Mouse (Mus musculus) heart, embryonic 12.5 days (tissue): ENCODE measurements around the gene Sbk3. TPM values are rescaled to one million over a fixed set of nuclear protein-coding genes. Genes with fewer than 3 reads are reported as not detected.

Experiments used
- ATAC-seq: fragments of 200-750 bp; cut with Nextera tagmentation; 2 replicates; pipeline ENCODE4 v1.8.0; 2017; ENCODE audit warnings: moderate TSS enrichment, moderate library complexity; ENCODE audit not compliant: insufficient number of reproducible peaks, low FRiP score
- H3K27ac ChIP-seq: fragments of 300-500 bp; sonication (generic); 2 replicates; pipeline ENCODE4 v1.5.1; 2016; ENCODE audit warnings: mild to moderate bottlenecking, moderate library complexity; ENCODE audit not compliant: poor library complexity, severe bottlenecking
- H3K27me3 ChIP-seq: fragments of 300-500 bp; sonication (generic); replicated peaks from 2 replicates; pipeline ENCODE4 v1.6.1; 2016; ENCODE audit warnings: mild to moderate bottlenecking, moderate library complexity
- H3K36me3 ChIP-seq: fragments of 300-500 bp; sonication (generic); 2 replicates; pipeline ENCODE4 v1.6.1; 2016; ENCODE audit warnings: mild to moderate bottlenecking, moderate library complexity
- H3K4me1 ChIP-seq: fragments of 300-500 bp; sonication (generic); replicated peaks from 2 replicates; pipeline ENCODE4 v1.6.1; 2016; ENCODE audit warnings: mild to moderate bottlenecking
- H3K4me2 ChIP-seq: fragments of 300-500 bp; sonication (generic); 2 replicates; pipeline ENCODE4 v1.6.1; 2016; ENCODE audit warnings: mild to moderate bottlenecking, moderate library complexity
- H3K4me3 ChIP-seq: fragments of 300-500 bp; sonication (generic); 2 replicates; pipeline ENCODE4 v1.5.1; 2016; ENCODE audit warnings: mild to moderate bottlenecking
- H3K9ac ChIP-seq: fragments of 300-500 bp; sonication (generic); 2 replicates; pipeline ENCODE4 v1.6.1; 2016; ENCODE audit warnings: mild to moderate bottlenecking, moderate library complexity
- H3K9me3 ChIP-seq: fragments of 300-500 bp; sonication (generic); replicated peaks from 2 replicates; pipeline ENCODE4 v1.6.1; 2016; ENCODE audit warnings: mild to moderate bottlenecking, moderate library complexity
- WGBS: fragments of 180-500 bp; shearing (Covaris S2); methylation state at CpG from one replicate; pipeline ENCODE4 v1.1.7; 2016; 5-methylcytosine and 5-hydroxymethylcytosine counted together
- polyA plus RNA-seq: library from polyadenylated mRNA; unstranded; fragments of >200 nt; fragmentation: Nextera tagmentation; extraction: Ambion mirVana; gene quantifications from 2 replicates; pipeline ENCODE4 v1.2.1, GENCODE M21; 2016

Sbk3 gene
- polyA plus RNA-seq, 1 experiment from 2014 or later: 0.17 TPM

- 34% methylated on average over 23 of the region's 23 CpGs for WGBS
- no peak overlapping the region for H3K4me3 ChIP-seq
- H3K9me3 ChIP-seq: no peaks in the 10 kb centered on the region
- H3K27ac ChIP-seq: peak overlapping the region; percentile 73
- no peak for ATAC-seq
- peak overlapping the region; percentile 51 for H3K9ac ChIP-seq
- H3K4me2 ChIP-seq: peak overlapping the region; percentile 35
- H3K4me1 ChIP-seq: peaks cover 64% of the 10 kb centered on the region
- H3K27me3 ChIP-seq: no peaks in the 10 kb centered on the region
- peaks cover 37% of the 10 kb centered on the region for H3K36me3 ChIP-seq
Observed at GRCm38 (mm10) chr7:4920976-4921823, 49.8 kb downstream of the Sbk3 start.

GRCm38 (mm10) chr7:4920496-4920895, 50.5 kb downstream of the Sbk3 start:
- Histone ChIP-seq H3K4me1 (peaks cover 60% of the 10 kb centered on the region), H3K27ac (peak overlapping the region; percentile 73), H3K36me3 (peaks cover 37% of the 10 kb centered on the region), H3K9ac (no peak overlapping the region), H3K4me3 (no peak overlapping the region), H3K27me3 (no peaks in the 10 kb centered on the region), H3K9me3 (no peaks in the 10 kb centered on the region), H3K4me2 (no peak overlapping the region)
- no peak for ATAC-seq
- WGBS: 83% methylated on average over 19 of the region's 19 CpGs

GRCm38 (mm10) chr7:4919971-4920370, 51.0 kb downstream of the Sbk3 start:
- Histone ChIP-seq H3K4me3 (no peak overlapping the region), H3K4me2 (no peak overlapping the region), H3K27me3 (no peaks in the 10 kb centered on the region), H3K36me3 (peaks cover 37% of the 10 kb centered on the region), H3K9me3 (no peaks in the 10 kb centered on the region), H3K27ac (no peak overlapping the region), H3K4me1 (peaks cover 55% of the 10 kb centered on the region), H3K9ac (no peak overlapping the region)
- ATAC-seq: no peak
- WGBS: 90% methylated on average over 21 of the region's 21 CpGs

GRCm38 (mm10) chr7:4919096-4919495, 51.9 kb downstream of the Sbk3 start:
- no peaks in the 10 kb centered on the region for H3K27me3 ChIP-seq
- no peak overlapping the region for H3K27ac ChIP-seq
- peaks cover 51% of the 10 kb centered on the region for H3K4me1 ChIP-seq
- no peak overlapping the region for H3K4me2 ChIP-seq
- ATAC-seq: no peak
- WGBS: 87% methylated on average over 20 of the region's 21 CpGs
- peaks cover 37% of the 10 kb centered on the region for H3K36me3 ChIP-seq
- no peak overlapping the region for H3K4me3 ChIP-seq
- H3K9ac ChIP-seq: no peak overlapping the region
- no peaks in the 10 kb centered on the region for H3K9me3 ChIP-seq

- Histone ChIP-seq H3K36me3 (peaks cover 37% of the 10 kb centered on the region), H3K9me3 (no peaks in the 10 kb centered on the region), H3K4me3 (no peak overlapping the region), H3K4me2 (no peak overlapping the region), H3K27me3 (no peaks in the 10 kb centered on the region), H3K9ac (no peak overlapping the region), H3K4me1 (peaks cover 48% of the 10 kb centered on the region), H3K27ac (no peak overlapping the region)
- 89% methylated on average over 15 of the region's 15 CpGs for WGBS
- ATAC-seq: no peak
Observed at GRCm38 (mm10) chr7:4918681-4919080, 52.3 kb downstream of the Sbk3 start.

GRCm38 (mm10) chr7:4917494-4917893, 53.5 kb downstream of the Sbk3 start:
- Histone ChIP-seq H3K27ac (no peak overlapping the region), H3K9me3 (no peaks in the 10 kb centered on the region), H3K4me3 (no peak overlapping the region), H3K4me2 (no peak overlapping the region), H3K9ac (0 out of 2 replicates have a peak overlapping the region, but pooled peaks have one; percentile 17), H3K36me3 (peaks cover 37% of the 10 kb centered on the region), H3K27me3 (no peaks in the 10 kb centered on the region), H3K4me1 (peaks cover 36% of the 10 kb centered on the region)
- ATAC-seq: no peak
- 94% methylated on average over 2 of the region's 2 CpGs for WGBS

GRCm38 (mm10) chr7:4915669-4916416, 55.1 kb downstream of the Sbk3 start:
- Histone ChIP-seq H3K9ac (peak overlapping the region; percentile 81), H3K4me1 (peaks cover 20% of the 10 kb centered on the region), H3K4me2 (peak overlapping the region; percentile 91), H3K36me3 (peaks cover 37% of the 10 kb centered on the region), H3K27me3 (no peaks in the 10 kb centered on the region), H3K4me3 (peak overlapping the region; percentile 60), H3K27ac (peak overlapping the region; percentile 88), H3K9me3 (no peaks in the 10 kb centered on the region)
- 25% methylated on average over 14 of the region's 14 CpGs for WGBS
- ATAC-seq: 0 out of 2 replicates have a peak, but pooled peaks have one; percentile 26

Other genes starting within 250 kb of the Sbk3 start
- gene Tmem150b, start 245.9 kb downstream of the Sbk3 start, polyA plus RNA-seq: 0.08 TPM in 1 of 2 replicates, not detected in the other
- 60.7 and 65.0 TPM in 2 replicates for gene Kmt5c, start 231.1 kb downstream of the Sbk3 start, polyA plus RNA-seq
- gene Cox6b2, start 218.1 kb downstream of the Sbk3 start, polyA plus RNA-seq: 41.0 and 44.4 TPM in 2 replicates
- gene Fam71e2, start 199.9 kb downstream of the Sbk3 start, polyA plus RNA-seq: not detected in 2 replicates
- gene Il11, start 188.3 kb downstream of the Sbk3 start, polyA plus RNA-seq: 0.28 TPM in 1 of 2 replicates, not detected in the other
- not detected in 2 replicates for gene Tmem190, start 188.2 kb downstream of the Sbk3 start, polyA plus RNA-seq
- 4.6 and 4.8 TPM in 2 replicates for gene Tmem238, start 181.5 kb downstream of the Sbk3 start, polyA plus RNA-seq
- 279 and 284 TPM in 2 replicates for gene Rpl28, start 178.3 kb downstream of the Sbk3 start, polyA plus RNA-seq
- 344 and 363 TPM in 2 replicates for gene Ube2s, start 158.6 kb downstream of the Sbk3 start, polyA plus RNA-seq
- gene Shisa7, start 126.5 kb downstream of the Sbk3 start, polyA plus RNA-seq: 0.05 TPM in 1 of 2 replicates, not detected in the other
- gene Isoc2b, start 100.9 kb downstream of the Sbk3 start, polyA plus RNA-seq: 3.9 and 4.4 TPM in 2 replicates
- gene Isoc2a, start 94.0 kb downstream of the Sbk3 start, polyA plus RNA-seq: 0.74 and 1.0 TPM in 2 replicates
- 0.27 and 0.30 TPM in 2 replicates for gene Gm36210, start 64.7 kb downstream of the Sbk3 start, polyA plus RNA-seq
- gene Zfp628, start 56.0 kb downstream of the Sbk3 start, polyA plus RNA-seq: 2.6 and 2.9 TPM in 2 replicates
- gene Nat14, start 49.1 kb downstream of the Sbk3 start, polyA plus RNA-seq: 4.6 and 5.5 TPM in 2 replicates
- 1.5 and 1.7 TPM in 2 replicates for gene Ssc5d, start 45.4 kb downstream of the Sbk3 start, polyA plus RNA-seq
- 2.1 and 2.6 TPM in 2 replicates for gene Sbk2, start 6.8 kb downstream of the Sbk3 start, polyA plus RNA-seq
- 26.0 and 29.3 TPM in 2 replicates for gene Zfp579, start 25.0 kb upstream of the Sbk3 start, polyA plus RNA-seq
- gene Zfp524, start 43.2 kb upstream of the Sbk3 start, polyA plus RNA-seq: 9.8 and 10.4 TPM in 2 replicates
- 28.9 and 31.2 TPM in 2 replicates for gene Fiz1, start 43.5 kb upstream of the Sbk3 start, polyA plus RNA-seq
- gene Gm44973, start 44.3 kb upstream of the Sbk3 start, polyA plus RNA-seq: not detected in 2 replicates
- gene Zfp865, start 49.2 kb upstream of the Sbk3 start, polyA plus RNA-seq: 5.1 and 5.4 TPM in 2 replicates
- 1.5 and 1.7 TPM in 2 replicates for gene Ccdc106, start 49.4 kb upstream of the Sbk3 start, polyA plus RNA-seq
- gene 4632433K11Rik, start 63.0 kb upstream of the Sbk3 start, polyA plus RNA-seq: not detected in 2 replicates
- 3.6 and 4.9 TPM in 2 replicates for gene Zfp784, start 67.3 kb upstream of the Sbk3 start, polyA plus RNA-seq
- gene Zfp580, start 80.4 kb upstream of the Sbk3 start, polyA plus RNA-seq: 16.6 and 17.7 TPM in 2 replicates
- 81.7 and 83.9 TPM in 2 replicates for gene U2af2, start 91.0 kb upstream of the Sbk3 start, polyA plus RNA-seq
- gene Epn1, start 109.1 kb upstream of the Sbk3 start, polyA plus RNA-seq: 52.1 TPM in 2 replicates
- gene Rfpl4, start 145.8 kb upstream of the Sbk3 start, polyA plus RNA-seq: not detected in 2 replicates
- gene Rasl2-9, start 154.8 kb upstream of the Sbk3 start, polyA plus RNA-seq: 0.96 and 2.2 TPM in 2 replicates
- not detected in 2 replicates for gene Vmn1r55, start 178.5 kb upstream of the Sbk3 start, polyA plus RNA-seq
- not detected in 2 replicates for gene Vmn1r56, start 225.6 kb upstream of the Sbk3 start, polyA plus RNA-seq
- gene Vmn1r57, start 247.3 kb upstream of the Sbk3 start, polyA plus RNA-seq: not detected in 2 replicates